Mouse (Mus musculus) A20 (cell line): Measurements from ENCODE around the gene Rbm33.
A peak's percentile ranks its signal among the peaks of the same experiment; 100 is the strongest.

Source experiments
- DNase-seq: peaks from one replicate; pipeline ENCODE4 v3.0.0-alpha.2; 2011; ENCODE audit warnings: low read depth, low spot score

Rbm33 gene

DNA sequence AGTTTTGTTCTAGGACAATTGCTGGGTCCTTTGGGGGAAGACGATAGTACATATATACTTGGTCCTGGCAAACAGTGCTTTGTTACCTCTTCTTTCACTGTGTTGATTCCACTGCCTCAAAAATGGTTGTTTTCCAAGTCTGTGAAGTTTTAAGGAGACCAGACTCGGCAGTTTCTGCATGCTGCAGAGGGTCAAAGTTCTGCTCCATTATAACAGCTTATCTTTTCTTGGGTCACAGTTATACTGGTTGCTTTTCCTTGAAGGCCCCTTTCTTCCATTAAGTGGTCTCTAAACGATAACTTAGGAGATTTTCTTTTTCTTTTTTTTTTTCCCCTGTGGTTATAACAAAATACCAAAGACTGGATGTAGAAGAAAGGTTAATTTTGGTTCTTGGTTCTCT, 89.7 kb downstream of the Rbm33 start:
- DNase-seq = no peak

DNA sequence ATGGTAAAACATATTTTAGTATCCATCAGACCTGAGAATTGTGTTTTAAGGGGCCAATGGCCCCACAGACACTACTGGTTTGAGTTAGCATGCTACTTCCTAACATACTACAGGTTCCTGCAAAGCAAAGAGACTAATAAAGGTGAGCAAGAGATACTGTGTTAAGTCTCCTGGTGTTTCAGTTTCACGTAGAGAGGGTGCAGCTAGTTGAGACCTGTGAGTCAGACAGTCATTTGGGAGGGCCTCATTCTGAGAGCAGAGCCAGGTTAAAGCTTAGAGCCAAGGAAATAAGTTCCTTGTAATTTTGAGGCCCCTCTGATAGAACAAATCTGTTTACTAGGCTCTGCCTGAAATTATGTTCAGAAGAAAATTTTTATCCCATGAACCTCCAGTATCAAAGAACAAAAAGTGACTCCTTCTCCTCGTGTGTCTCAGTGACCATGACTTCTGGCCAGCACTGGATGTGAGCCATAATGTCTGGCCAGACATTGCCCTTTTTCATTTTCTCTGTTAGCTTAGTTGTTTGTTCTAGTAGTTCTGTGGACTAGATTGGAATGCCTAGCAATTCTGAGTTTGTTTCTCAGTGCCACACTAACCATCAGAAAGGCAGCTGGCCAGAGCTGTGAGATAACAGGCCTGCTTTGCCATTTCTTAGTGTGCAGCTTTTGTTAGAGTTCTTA, 95.2 kb downstream of the Rbm33 start:
- DNase-seq = no peak

DNA sequence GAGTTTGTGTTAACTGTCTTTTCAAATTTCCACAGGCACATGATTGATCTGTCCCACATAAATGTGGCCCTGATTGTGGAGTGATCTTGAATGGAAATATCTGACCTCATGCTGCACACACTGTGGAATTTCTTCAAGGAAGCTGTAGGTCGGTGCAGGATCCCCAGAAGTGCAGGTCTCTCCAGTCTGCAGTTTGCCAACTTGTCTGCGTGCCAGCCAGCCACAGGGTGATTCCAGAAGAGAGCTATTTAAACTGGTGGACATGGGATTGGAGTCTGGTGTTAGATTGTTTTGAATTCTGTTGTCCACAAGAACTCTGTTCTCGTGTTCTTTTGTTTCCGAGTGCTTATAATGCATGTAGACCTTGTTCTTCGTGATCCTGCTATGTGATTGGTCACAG, 96.6 kb downstream of the Rbm33 start:
- DNase-seq = no peak

DNA sequence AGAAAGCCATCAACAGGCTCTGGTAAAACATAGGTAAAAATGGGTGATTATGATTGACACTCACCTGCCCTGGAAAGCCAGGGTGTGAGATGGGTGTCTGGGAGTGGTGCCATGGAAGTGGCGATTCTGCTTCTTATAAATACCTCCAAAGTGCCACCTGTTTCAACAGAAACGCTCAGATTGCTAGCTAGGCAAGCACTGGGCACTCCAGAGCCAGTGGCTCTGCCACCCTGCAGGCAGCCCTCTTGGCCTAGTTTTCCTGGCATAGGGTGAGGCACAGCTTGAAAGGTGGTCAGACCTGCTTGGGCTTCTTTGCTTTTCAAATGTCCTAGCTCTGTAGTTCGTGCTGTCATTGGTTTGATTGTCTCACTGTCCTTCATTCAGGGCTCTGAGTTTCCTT, 97.2 kb downstream of the Rbm33 start:
- DNase-seq = no peak

DNA sequence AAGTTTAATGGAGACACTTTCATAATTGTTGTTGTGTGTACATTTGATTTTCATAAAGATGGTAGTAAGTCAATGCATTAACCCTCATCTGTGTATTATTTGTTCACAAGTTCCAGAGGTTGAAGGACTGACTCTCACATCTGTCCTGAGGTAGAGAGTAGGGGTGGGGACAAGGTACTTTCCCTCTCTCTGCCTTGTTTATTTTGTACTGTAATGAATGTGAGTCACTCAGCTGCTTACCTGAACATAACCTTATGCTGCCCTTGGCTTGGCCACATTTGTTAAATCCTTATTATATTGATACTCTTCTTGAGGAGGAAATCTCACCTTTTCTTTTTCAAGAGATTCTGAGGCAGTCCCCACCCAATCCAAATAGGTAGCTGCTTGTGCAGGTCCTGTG, 99.1 kb downstream of the Rbm33 start:
- DNase-seq = no peak

DNA sequence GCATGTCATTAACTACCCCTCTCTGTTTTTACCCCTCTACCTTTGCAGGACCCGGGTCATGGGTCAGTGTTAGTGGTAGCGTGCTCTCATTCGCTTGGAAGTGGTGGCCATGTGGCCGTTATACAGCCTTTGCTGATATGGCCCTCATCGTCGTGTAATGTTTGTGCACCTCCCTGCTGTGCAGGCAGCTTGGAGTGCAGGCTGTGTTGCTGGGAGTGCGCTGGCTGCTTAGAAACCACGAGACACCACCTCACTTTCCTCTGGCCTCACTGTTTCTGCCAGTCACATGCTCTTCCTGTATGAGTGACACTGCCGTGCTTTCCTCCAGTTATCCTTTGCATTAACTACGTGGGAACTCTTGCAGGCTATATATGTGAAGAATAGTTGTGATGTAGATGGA, 101.8 kb downstream of the Rbm33 start:
- no peak for DNase-seq

DNA sequence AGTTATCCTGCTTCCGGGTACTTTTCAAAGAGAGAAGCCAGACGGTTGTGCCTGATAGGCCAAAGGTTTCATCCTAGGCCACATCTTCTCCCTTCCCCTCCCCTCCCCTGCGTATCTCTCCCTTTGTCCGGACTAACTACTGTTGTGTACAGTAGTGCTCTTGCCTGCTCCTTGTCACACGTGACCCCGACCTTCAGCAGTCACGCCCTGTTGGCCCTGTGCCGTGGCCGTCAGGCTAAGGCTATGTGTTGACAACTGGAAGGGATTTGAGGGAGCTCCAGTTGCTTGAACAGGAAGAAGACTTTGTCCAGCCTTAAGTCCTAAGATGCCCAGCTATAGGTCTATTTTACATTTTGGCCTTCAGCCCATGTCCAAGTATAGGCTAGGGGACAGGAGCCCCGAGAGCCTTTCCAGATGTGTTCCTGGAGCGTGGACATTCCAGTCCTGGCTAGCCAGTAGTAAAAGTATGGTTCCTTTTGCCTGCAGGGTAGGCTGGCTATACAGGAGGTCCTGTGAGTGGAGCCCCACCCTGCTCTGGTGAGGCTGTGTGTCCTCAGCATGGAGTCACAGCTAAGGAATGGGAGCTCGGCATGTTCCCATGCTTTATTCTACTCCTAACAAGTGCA, 102.8 kb downstream of the Rbm33 start:
- no peak for DNase-seq

DNA sequence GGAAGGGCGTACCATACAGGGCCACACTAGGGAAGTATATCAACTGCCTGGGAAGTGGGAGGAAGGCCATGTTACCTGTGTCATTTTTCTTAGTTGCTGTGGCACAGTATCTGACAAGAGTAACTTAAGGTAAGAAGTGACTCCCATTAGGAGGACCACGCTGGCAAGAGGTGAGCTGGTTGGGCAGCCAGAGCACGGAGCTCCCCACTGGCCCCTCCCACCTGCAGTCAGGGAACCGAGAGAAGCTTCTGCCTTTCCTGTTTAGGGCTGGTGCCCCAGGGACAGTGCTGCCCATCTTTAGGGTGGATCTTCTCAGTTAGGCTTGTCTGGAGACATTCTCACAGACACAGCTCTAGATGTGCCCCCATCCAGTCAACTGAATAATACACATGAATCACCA, 106.9 kb downstream of the Rbm33 start:
- no peak for DNase-seq

DNA sequence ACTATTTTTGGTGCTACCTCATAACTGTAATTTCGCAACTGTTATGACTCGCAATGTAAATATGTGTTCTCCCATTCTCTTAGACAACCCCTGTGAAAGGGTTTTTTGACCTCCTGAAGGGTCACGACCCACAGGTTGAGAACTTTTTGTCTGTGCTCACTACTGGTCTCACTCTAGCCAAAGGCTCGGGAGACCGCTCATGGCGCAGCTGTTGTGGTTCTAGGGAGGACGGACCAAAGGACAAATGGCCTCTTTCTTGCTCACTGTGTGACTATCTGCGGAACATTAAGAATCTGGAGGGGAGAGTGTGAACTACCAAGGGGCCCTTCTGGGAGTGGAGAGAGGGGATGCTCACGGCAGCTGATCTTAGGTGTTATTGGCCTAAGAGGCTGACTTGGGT, 109.0 kb downstream of the Rbm33 start:
- DNase-seq = no peak

DNA sequence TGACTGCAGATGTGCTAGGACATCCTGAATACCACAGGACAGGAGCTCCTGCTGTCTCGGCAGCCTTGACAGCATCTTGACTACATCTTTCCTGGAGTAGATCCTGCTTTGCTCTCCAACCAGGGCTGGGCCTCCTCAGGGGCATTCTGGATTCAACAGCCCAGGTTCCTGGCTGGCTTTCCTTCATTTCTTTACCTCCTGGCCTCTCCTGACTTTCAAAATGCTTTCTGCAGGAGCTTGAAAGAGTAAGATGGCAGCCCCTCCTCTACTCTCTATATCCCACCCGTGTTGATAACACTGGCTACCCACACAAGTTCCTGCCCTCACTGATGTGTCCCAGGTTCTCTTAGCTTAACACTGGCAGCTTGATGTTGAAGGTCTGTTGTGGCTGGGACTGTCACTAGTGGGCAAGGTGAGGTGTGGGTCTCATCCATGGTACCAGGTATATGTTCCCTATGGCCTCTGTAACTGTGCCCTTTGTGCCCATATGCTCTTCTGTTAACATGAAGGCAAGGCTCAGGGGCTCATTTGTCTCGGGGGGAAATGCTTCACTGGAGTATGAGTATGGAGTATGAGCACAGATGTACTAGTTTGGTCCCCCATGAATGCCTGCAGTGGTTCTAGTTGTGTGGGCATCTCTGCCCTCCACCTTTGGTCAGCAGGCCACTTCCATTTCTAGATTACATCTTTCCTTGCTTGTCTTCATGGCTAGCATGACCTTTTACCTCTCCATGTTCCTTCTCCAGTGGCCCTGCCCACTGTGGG, 133.4 kb downstream of the Rbm33 start:
- DNase-seq = no peak

DNA sequence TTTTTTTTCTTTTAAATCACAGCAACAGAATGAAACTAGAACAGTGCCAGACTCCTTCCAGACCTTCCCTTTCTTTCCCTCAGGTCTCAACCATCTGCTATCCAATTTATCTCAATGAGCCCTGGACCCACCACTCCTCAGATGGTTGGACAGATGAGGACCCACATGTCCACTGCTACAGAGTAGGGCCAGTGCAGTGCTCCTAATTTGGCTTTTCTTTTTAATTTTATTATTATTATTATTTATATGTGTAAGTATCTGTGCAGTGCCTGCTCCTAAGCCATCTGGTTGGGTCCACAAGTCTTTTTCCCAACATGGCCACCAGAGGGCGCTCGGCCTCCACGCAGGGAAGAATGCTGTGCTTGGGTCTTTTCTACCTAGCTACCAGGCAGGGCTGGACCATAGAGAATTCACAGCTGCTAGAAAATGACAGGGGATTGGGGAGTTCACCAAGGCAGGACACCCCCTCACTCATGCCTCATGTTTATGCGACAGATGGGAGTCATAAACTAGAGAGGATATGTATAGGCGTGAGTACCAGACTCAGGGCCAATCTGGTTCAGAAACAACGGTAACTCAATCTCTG, 134.2 kb downstream of the Rbm33 start:
- peak; percentile 70 for DNase-seq

DNA sequence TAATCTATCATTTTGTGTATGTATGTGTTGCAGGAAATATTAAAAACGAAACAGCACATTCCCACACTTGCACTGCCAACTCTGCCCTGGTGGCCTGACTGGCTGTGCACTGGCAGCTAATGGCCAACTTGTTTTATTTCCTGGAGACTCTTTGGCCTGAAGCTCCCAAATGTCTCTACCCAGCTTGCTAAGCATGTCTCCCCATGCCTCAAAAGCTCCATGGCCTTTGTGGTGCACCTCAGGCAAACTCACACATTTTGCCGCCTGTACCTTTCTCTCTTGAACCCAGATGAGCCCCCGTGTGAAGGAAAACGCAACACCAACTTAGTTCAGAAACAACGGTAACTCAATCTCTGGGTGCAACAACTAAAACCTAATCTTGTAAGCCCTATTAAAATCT, 136.2 kb downstream of the Rbm33 start:
- no peak for DNase-seq

DNA sequence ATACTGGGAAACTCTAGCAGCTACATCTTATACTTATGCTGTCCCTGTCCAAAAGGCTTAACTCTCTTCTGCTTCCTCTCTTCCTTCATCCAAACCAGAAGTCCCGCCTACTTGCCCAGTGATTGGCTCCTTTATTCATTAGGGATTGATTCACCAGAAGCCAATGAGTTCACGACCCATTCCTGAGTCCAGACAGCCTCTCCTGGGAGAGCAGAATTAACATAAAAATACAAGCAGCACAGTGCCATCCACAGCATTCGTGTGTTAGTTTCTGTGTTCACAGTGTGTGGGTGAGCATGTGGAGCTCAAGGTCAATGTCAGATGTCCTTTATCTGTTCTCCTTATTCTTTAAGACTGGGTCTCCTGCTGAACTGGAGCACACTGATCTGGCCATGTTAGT, 136.6 kb downstream of the Rbm33 start:
- DNase-seq = no peak

DNA sequence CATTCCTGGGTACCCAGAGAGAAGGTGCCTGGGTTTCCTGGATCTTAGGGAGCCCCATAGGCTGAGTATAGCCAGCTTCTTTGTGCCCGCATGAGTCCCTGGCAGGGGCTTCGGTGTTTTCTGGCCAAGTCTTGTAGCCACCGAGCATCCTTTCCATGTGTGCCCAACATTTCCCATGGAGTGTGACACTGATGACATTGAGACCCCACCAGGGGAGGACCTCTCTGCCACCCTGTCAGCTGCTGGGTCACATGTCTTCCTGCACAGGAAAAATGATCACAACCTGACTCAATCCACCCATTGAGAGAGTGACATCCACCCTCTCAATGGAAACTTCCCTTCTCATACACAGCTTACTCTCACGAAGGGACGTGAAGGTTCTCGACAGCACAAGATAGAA, 137.6 kb downstream of the Rbm33 start:
- DNase-seq = no peak

DNA sequence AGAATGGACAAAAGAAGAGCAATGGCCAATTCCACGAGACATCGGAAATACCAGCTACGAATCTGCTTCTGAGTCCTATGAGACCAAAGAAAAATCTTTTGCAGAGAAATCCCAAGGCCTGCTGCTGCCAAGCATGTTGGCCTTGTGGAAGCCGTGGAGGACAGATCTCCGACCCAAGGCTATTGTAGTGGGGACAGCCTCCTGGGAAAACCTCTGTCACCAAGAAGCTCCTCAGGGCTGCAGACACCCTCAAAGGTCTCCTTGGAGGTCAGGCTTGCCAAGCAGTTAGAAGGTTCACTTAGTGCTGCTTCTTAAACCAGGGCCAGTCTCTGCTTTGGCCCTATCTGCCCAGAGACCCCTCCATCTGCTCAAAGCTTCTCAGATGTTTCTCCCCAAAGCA, 138.8 kb downstream of the Rbm33 start:
- no peak for DNase-seq

DNA sequence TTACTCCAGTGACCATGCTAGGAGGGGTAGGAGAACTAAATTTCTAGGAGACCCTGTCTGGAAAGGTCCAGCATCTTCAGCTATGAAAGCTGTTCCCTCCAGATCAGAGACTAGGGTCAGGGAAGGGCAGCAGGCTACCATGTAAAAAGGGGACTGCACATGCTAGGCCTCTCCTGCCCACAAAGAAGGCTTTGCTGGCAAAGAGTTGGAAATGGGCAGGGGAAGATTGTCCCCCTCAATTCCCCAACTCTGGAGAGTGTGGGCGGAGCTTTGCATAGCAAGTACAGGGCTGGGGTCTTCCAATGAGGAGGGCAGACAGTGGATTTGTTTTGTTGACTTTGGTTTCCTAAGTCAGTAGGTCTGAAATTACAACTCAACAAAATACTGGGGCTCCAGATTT, 139.4 kb downstream of the Rbm33 start:
- DNase-seq = no peak

DNA sequence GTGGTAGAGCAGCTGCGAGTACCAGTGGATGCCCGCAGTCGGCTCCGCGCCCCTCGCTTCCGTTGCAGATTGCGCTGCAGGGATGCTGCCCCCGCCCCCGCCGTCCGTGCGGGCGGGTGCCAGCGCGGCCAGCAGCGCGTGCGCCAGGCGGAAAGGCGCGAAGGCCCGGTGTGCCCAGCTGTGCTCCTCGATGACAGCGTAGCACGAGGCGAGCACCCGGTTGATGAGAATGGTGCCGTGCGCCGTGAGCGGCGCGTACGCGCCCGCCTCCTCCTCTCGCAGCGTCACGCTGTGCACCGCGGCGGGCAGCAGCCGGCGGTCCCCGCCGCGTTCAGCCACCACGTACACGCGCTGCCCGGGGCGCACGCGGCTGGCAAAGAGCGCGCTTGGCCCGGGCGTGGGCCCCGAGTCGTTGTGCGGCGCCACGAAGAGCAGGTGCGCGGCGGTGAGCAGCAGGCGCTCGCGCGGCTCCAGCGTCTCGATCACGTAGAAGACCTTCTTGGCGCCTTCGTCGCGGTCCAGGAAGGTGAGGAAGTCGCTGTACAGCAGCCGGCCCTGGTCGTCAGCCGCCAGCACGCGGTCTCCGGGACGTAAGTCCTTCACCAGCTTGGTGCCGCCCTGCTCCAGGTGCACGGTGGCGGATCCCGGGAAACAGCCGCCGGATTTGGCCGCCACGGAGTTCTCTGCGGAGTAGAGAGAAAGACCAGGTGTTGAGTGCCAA, 141.2 kb downstream of the Rbm33 start:
- DNase-seq = no peak

DNA sequence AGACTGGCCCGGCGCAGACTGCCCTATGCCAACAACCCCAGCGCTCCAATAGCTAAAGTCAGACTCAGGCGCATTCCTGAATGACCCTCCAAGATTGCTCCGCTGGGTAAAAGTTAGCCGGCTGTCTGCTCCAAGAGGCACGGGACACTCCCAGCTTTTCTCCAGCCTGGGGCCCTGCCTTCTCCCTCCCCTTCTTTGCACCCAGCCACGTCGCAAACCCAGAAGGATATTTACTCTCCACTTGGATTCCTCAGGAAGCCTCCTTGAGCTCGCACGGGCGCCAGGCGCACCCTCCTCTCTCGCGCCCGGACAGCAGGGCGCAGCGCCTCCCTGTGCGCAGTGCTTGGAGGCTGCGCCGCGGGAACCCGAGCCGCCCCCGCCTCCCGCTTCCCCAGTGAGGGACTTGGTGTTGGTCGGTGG, 141.9 kb downstream of the Rbm33 start:
- DNase-seq = no peak

DNA sequence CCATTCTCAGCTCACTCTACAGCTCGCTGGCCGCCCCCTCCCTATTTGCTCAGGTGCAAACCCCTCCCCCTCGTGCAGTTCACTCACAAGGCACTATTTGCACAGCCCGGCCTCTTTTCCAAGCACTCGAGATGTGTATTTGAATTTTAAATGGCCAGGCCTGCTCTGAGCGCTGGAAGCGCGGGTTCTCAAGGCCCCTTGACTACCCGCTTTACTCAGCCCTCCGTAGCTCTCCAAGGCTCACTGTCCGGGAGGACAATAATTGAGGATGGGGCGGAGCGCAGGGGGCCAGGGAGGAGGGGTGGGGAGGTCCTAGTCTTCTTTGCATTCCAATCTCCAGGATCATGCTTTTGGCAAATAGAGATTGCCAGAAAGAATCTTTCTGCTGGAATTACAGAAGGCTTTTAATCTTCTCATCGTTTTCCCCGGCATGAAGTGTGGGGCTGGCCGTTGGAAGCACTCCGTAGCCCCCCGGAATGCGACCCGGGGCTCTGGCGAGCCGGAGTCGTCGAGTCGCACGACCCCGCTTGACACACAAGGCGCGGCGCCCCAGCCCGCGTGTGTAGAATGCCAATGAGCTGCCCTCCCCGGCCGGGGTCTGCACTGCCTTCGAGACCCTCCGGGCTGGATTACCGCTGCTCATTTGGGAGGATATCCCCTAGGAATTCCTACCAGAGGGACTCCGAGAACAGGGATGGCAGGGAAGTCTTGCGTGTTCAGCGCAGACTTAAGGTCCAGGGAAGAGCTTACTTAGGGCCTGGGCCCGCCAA, 142.7 kb downstream of the Rbm33 start:
- no peak for DNase-seq

DNA sequence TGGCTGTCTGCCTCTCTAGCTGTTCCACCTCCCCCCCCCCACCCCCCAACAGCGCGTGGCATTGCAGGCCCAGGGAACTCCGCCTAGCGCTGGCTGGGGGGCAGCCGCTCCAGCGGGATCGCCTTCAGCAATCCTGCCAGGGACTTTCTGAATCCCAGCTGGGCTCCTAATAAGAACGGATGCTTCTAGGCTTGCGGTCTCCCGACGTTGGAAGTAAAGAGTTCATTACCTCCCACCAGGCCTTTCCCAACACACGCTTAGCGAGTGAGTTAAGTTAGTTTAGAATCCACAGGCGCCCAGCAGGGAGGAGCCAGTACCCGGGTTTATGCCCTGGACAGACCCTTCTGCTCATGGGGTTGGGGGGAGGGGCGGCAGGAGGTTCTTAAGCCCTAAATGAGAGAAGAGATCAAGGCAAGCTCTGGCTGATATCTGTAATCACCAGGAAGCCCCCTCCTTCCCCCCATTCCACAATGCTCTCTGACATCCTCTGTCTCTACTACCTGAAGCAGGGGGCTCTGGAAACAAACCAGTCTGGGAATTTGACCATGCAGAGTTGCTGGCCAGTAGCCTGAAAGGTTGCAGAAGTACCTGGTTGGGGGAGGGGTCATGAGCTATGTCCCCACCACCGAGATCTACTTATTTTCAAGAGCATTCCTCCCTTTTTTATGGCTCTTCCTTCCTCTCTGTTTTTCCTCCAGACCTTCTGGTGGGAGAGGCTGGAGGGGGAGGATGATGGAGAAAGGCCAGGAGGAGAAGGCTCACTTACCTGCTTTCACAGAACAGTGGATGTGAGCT, 143.8 kb downstream of the Rbm33 start:
- DNase-seq = no peak
